Mouse (Mus musculus) urinary bladder, postnatal 14 days (tissue): Measurements from ENCODE around the gene Ampd3.

Experiments used
- DNase-seq: peaks from one replicate; pipeline ENCODE4 v3.0.0; 2021; ENCODE audit warnings: low spot score

The Ampd3 gene

GRCm38 (mm10) chr7:110801028-110801427, 33.0 kb downstream of the Ampd3 start:
- peak; percentile 87 for DNase-seq

- DNase-seq, result no peak
These were observed 35.1 kb downstream of the Ampd3 start for GRCm38 (mm10) chr7:110803131-110803530.

- DNase-seq, result no peak
These were observed 36.3 kb downstream of the Ampd3 start for GRCm38 (mm10) chr7:110804266-110804665.

- no peak for DNase-seq
These were observed 39.5 kb downstream of the Ampd3 start for GRCm38 (mm10) chr7:110807460-110808030.

- no peak for DNase-seq
These were observed 41.0 kb downstream of the Ampd3 start for GRCm38 (mm10) chr7:110808962-110809361.

- no peak for DNase-seq
These were observed 41.9 kb downstream of the Ampd3 start for GRCm38 (mm10) chr7:110809585-110810557.

- no peak for DNase-seq
These were observed 43.0 kb downstream of the Ampd3 start for GRCm38 (mm10) chr7:110810995-110811394.

GRCm38 (mm10) chr7:110811529-110811928, 43.5 kb downstream of the Ampd3 start:
- DNase-seq, result no peak

- no peak for DNase-seq
These were observed 46.0 kb downstream of the Ampd3 start for GRCm38 (mm10) chr7:110813983-110814382.

- peak; percentile 49 for DNase-seq
These were observed 48.0 kb downstream of the Ampd3 start for GRCm38 (mm10) chr7:110816037-110816436.

- no peak for DNase-seq
These were observed 50.2 kb downstream of the Ampd3 start for GRCm38 (mm10) chr7:110818206-110818605.

- no peak for DNase-seq
These were observed 50.9 kb downstream of the Ampd3 start for GRCm38 (mm10) chr7:110818787-110819350.

GRCm38 (mm10) chr7:110821068-110821467, 53.1 kb downstream of the Ampd3 start:
- DNase-seq, result no peak

- no peak for DNase-seq
These were observed 53.6 kb downstream of the Ampd3 start for GRCm38 (mm10) chr7:110821653-110822052.

- no peak for DNase-seq
These were observed 54.0 kb downstream of the Ampd3 start for GRCm38 (mm10) chr7:110822055-110822454.

- no peak for DNase-seq
These were observed 55.1 kb downstream of the Ampd3 start for GRCm38 (mm10) chr7:110823076-110823475.

- DNase-seq, result no peak
These were observed 55.6 kb downstream of the Ampd3 start for GRCm38 (mm10) chr7:110823593-110823992.

- no peak for DNase-seq
These were observed 56.3 kb downstream of the Ampd3 start for GRCm38 (mm10) chr7:110823995-110824953.

- no peak for DNase-seq
These were observed 65.0 kb downstream of the Ampd3 start for GRCm38 (mm10) chr7:110833024-110833423.

- no peak for DNase-seq
These were observed 66.0 kb downstream of the Ampd3 start for GRCm38 (mm10) chr7:110834018-110834417.

GRCm38 (mm10) chr7:110834522-110834921, 66.5 kb downstream of the Ampd3 start:
- no peak for DNase-seq

- DNase-seq, result no peak
These were observed 72.3 kb downstream of the Ampd3 start for GRCm38 (mm10) chr7:110840332-110840731.
